Mouse (Mus musculus) liver, postnatal 0 days (tissue): Measurements from ENCODE around the gene Epo. TPM values are rescaled to one million over a fixed set of nuclear protein-coding genes. Genes with fewer than 3 reads are reported as not detected.

ENCODE experiments used
- ATAC-seq: fragments of 200-750 bp; cut with Nextera tagmentation; 2 replicates; pipeline ENCODE4 v1.8.0; 2017; ENCODE audit warnings: mild to moderate bottlenecking, moderate library complexity
- DNase-seq: peaks from one replicate; pipeline ENCODE4 v3.0.0-alpha.2; 2016
- H3K27ac ChIP-seq: fragments of 300-500 bp; sonication (generic); 2 replicates; pipeline ENCODE4 v1.5.1; 2014; ENCODE audit warnings: antibody characterized with exemption, moderate library complexity, mild to moderate bottlenecking, low read depth
- H3K27me3 ChIP-seq: fragments of 300-500 bp; sonication (generic); 2 replicates; pipeline ENCODE4 v1.6.1; 2014; ENCODE audit warnings: low read length, control low read depth, mixed read lengths; ENCODE audit not compliant: insufficient read depth
- H3K36me3 ChIP-seq: fragments of 300-500 bp; sonication (generic); replicated peaks from 2 replicates; pipeline ENCODE4 v1.6.1; 2014; ENCODE audit warnings: mild to moderate bottlenecking, control low read depth, low read length, moderate library complexity, mixed read lengths; ENCODE audit not compliant: insufficient read depth
- H3K4me1 ChIP-seq: fragments of 300-500 bp; sonication (generic); 2 replicates; pipeline ENCODE4 v1.6.1; 2014; ENCODE audit warnings: antibody characterized with exemption, mild to moderate bottlenecking, control low read depth; ENCODE audit not compliant: insufficient read depth
- H3K4me2 ChIP-seq: fragments of 300-500 bp; sonication (generic); 2 replicates; pipeline ENCODE4 v1.6.1; 2014; ENCODE audit warnings: low read depth, mild to moderate bottlenecking, low read length, moderate library complexity, mixed read lengths
- H3K4me3 ChIP-seq: fragments of 300-500 bp; sonication (generic); 2 replicates; pipeline ENCODE4 v1.5.1; 2014; ENCODE audit warnings: low read depth, low read length
- H3K9ac ChIP-seq: fragments of 300-500 bp; sonication (generic); replicated peaks from 2 replicates; pipeline ENCODE4 v1.6.1; 2014; ENCODE audit warnings: mild to moderate bottlenecking, moderate library complexity
- H3K9me3 ChIP-seq: fragments of 300-500 bp; sonication (generic); 2 replicates; pipeline ENCODE4 v1.6.1; 2016; ENCODE audit warnings: mild to moderate bottlenecking, control low read depth, low read length, mixed read lengths
- CTCF ChIP-seq: sonication (generic); IDR thresholded peaks from 2 replicates; pipeline ENCODE4 v1.5.1; 2016; ENCODE audit warnings: antibody characterized with exemption, low read depth
- EP300 ChIP-seq: IDR thresholded peaks from 2 replicates; pipeline ENCODE4 v1.6.1; 2016; ENCODE audit warnings: antibody characterized with exemption, low read depth, mild to moderate bottlenecking
- WGBS: fragments of 180-500 bp; shearing (Covaris S2); extraction: QIAGEN DNeasy Blood & Tissue Kit; methylation state at CpG from one replicate; pipeline ENCODE4 v1.1.7; 2014; ENCODE audit not compliant: insufficient replicate concordance; 5-methylcytosine and 5-hydroxymethylcytosine counted together
- polyA plus RNA-seq: library from polyadenylated mRNA; unstranded; fragments of >200 nt; fragmentation: Nextera tagmentation; extraction: Ambion mirVana; gene quantifications from 2 replicates; pipeline ENCODE4 v1.2.1, GENCODE M21; 2015

Epo gene
- polyA plus RNA-seq, 1 experiment from 2014 or later = 0.26 TPM

GRCm38 (mm10) chr5:137541768-137542540 lies 8.9 kb upstream of the Epo start:
- Histone ChIP-seq H3K4me2 (no peak overlapping the region), H3K27me3 (no peaks in the 10 kb centered on the region), H3K9ac (no peak overlapping the region), H3K9me3 (no peaks in the 10 kb centered on the region), H3K4me3 (no peak overlapping the region), H3K4me1 (no peaks in the 10 kb centered on the region), H3K27ac (no peak overlapping the region), H3K36me3 (no peaks in the 10 kb centered on the region)
- ATAC-seq (no peak), DNase-seq (no peak)
- TF ChIP-seq EP300 (no peak), CTCF (no peak)
- WGBS = 69% methylated on average over 5 of the region's 5 CpGs

- H3K27ac ChIP-seq = no peak overlapping the region
- no peaks in the 10 kb centered on the region for H3K9me3 ChIP-seq
- H3K9ac ChIP-seq = no peak overlapping the region
- DNase-seq (no peak), ATAC-seq (no peak)
- H3K4me3 ChIP-seq = no peak overlapping the region
- no peak overlapping the region for H3K4me2 ChIP-seq
- no peaks in the 10 kb centered on the region for H3K36me3 ChIP-seq
- whole genome bisulfite sequencing = 69% methylated on average over 6 of the region's 6 CpGs
- no peaks in the 10 kb centered on the region for H3K27me3 ChIP-seq
- H3K4me1 ChIP-seq = no peaks in the 10 kb centered on the region
- TF ChIP-seq EP300 (no peak), CTCF (no peak)
These were observed 7.9 kb upstream of the Epo start for GRCm38 (mm10) chr5:137540991-137541390.

- Histone ChIP-seq H3K27ac (no peak overlapping the region), H3K9ac (no peak overlapping the region), H3K4me3 (no peak overlapping the region), H3K4me1 (no peaks in the 10 kb centered on the region), H3K9me3 (no peaks in the 10 kb centered on the region), H3K36me3 (no peaks in the 10 kb centered on the region), H3K4me2 (no peak overlapping the region), H3K27me3 (no peaks in the 10 kb centered on the region)
- no peak for ATAC-seq
- 72% methylated on average over 7 of the region's 7 CpGs for WGBS
- no peak for TF ChIP-seq EP300
- no peak for TF ChIP-seq CTCF
- no peak for DNase-seq
These were observed 6.3 kb upstream of the Epo start for GRCm38 (mm10) chr5:137539291-137539801.

- Histone ChIP-seq H3K9me3 (no peaks in the 10 kb centered on the region), H3K4me2 (no peak overlapping the region), H3K27ac (no peak overlapping the region), H3K4me3 (no peak overlapping the region), H3K27me3 (no peaks in the 10 kb centered on the region), H3K4me1 (no peaks in the 10 kb centered on the region), H3K9ac (no peak overlapping the region), H3K36me3 (no peaks in the 10 kb centered on the region)
- TF ChIP-seq CTCF = no peak
- no peak for ATAC-seq
- DNase-seq = no peak
- 55% methylated on average over 4 of the region's 4 CpGs for WGBS
These were observed 4.4 kb upstream of the Epo start for GRCm38 (mm10) chr5:137537461-137537860.

- Histone ChIP-seq H3K4me3 (no peak overlapping the region), H3K9me3 (no peaks in the 10 kb centered on the region), H3K36me3 (peaks cover 2% of the 10 kb centered on the region), H3K27ac (no peak overlapping the region), H3K4me2 (no peak overlapping the region), H3K4me1 (peaks cover 9% of the 10 kb centered on the region), H3K27me3 (no peaks in the 10 kb centered on the region), H3K9ac (no peak overlapping the region)
- no peak for ATAC-seq
- DNase-seq = no peak
- TF ChIP-seq EP300 (no peak), CTCF (no peak)
- WGBS = 55% methylated on average over 9 of the region's 9 CpGs
These were observed 2.3 kb upstream of the Epo start for GRCm38 (mm10) chr5:137535318-137535717.

GRCm38 (mm10) chr5:137534762-137535161 lies 1.7 kb upstream of the Epo start:
- H3K4me2 ChIP-seq = no peak overlapping the region
- peaks cover 12% of the 10 kb centered on the region for H3K4me1 ChIP-seq
- no peak overlapping the region for H3K4me3 ChIP-seq
- H3K9ac ChIP-seq = no peak overlapping the region
- no peaks in the 10 kb centered on the region for H3K9me3 ChIP-seq
- H3K27me3 ChIP-seq = no peaks in the 10 kb centered on the region
- DNase-seq = peak; percentile 9
- WGBS = 87% methylated on average over 3 of the region's 3 CpGs
- TF ChIP-seq CTCF = no peak
- no peak for TF ChIP-seq EP300
- H3K36me3 ChIP-seq = peaks cover 7% of the 10 kb centered on the region
- no peak overlapping the region for H3K27ac ChIP-seq
- ATAC-seq = no peak

GRCm38 (mm10) chr5:137532808-137533116 lies 280 bp downstream of the Epo start:
- H3K27me3 ChIP-seq = no peaks in the 10 kb centered on the region
- no peaks in the 10 kb centered on the region for H3K9me3 ChIP-seq
- no peak for DNase-seq
- ATAC-seq = peak; percentile 43
- H3K4me3 ChIP-seq = peak overlapping the region; percentile 96
- peak overlapping the region; percentile 92 for H3K9ac ChIP-seq
- TF ChIP-seq CTCF (no peak), EP300 (no peak)
- H3K4me1 ChIP-seq = peaks cover 12% of the 10 kb centered on the region
- H3K27ac ChIP-seq = peak overlapping the region; percentile 94
- peak overlapping the region; percentile 90 for H3K4me2 ChIP-seq
- peaks cover 27% of the 10 kb centered on the region for H3K36me3 ChIP-seq
- 0% methylated on average over 10 of the region's 12 CpGs for WGBS
